In genomic region chr7:101970821-101971461, GRCm38 (mm10) we compare ENCODE assay signal across 8 mouse cellular contexts. TPM values are rescaled to one million over a fixed set of nuclear protein-coding genes. Genes with fewer than 3 reads are reported as not detected.
DNase-seq lines count a peak whose midpoint lies in the region; ATAC-seq lines count a peak whose summit lies in the region.

No protein-coding gene starts in this region.

- peak overlapping the region; percentile 100 for H3K27ac ChIP-seq in intestine, embryonic 16.5 days (ENCODE audit: low read length)
- peak overlapping the region; percentile 99 for H3K27ac ChIP-seq in midbrain, embryonic 10.5 days (replicated peaks)

- intact Hi-C loops in left cerebral cortex, postnatal 36 days (cut with DNase I), result no loop called here

- 2% methylated on average over 19 of the region's 19 CpGs for WGBS in intestine, embryonic 16.5 days
- WGBS in midbrain, embryonic 10.5 days, result 9% methylated on average over 19 of the region's 19 CpGs

- peak overlapping the region; percentile 79 for H3K4me3 ChIP-seq in intestine, embryonic 16.5 days (ENCODE audit: low read length)
- H3K4me3 ChIP-seq in midbrain, embryonic 10.5 days, result peak overlapping the region; percentile 88

- peak overlapping the region; percentile 89 for H3K9ac ChIP-seq in intestine, embryonic 16.5 days (ENCODE audit: low read depth, low read length)

- H3K4me2 ChIP-seq in intestine, embryonic 16.5 days (ENCODE audit: low read depth, low read length), result peak overlapping the region; percentile 83

- no peaks in the 10 kb centered on the region for H3K27me3 ChIP-seq in intestine, embryonic 16.5 days (replicated peaks; ENCODE audit: control insufficient read depth, insufficient read depth, low read length)
- H3K27me3 ChIP-seq in midbrain, embryonic 10.5 days (ENCODE audit: low read depth, poor library complexity, severe bottlenecking), result no peaks in the 10 kb centered on the region

- H3K36me3 ChIP-seq in intestine, embryonic 16.5 days (ENCODE audit: control insufficient read depth, insufficient read depth, low read length), result 0 out of 2 replicates have a peak, but pooled peaks cover 3% of the 10 kb centered on the region
- H3K36me3 ChIP-seq in midbrain, embryonic 10.5 days, result peaks cover 29% of the 10 kb centered on the region

- peaks cover 41% of the 10 kb centered on the region for H3K4me1 ChIP-seq in intestine, embryonic 16.5 days (ENCODE audit: control insufficient read depth, insufficient read depth, low read length)
- peaks cover 42% of the 10 kb centered on the region for H3K4me1 ChIP-seq in midbrain, embryonic 10.5 days

- peak; percentile 54 for ATAC-seq in intestine, embryonic 16.5 days

- DNase-seq in adrenal gland, adult 8-10 months, result peak; percentile 68
- DNase-seq in embryo, embryonic 9.5 days (ENCODE audit: extremely low spot score), result peak; percentile 74
- DNase-seq in gastrocnemius, postnatal 4 days (ENCODE audit: low spot score in 2 of 2), result peak; percentile 56 to 82
- DNase-seq in left cerebral cortex, postnatal 36 days (ENCODE audit: low spot score in 2 of 2), result peak; percentile 76 to 82
- peak; percentile 75 for DNase-seq in midbrain, embryonic 10.5 days (ENCODE audit: low spot score)
- peak; percentile 70 for DNase-seq in right cerebral cortex, postnatal 4 days
- peak; percentile 78 for DNase-seq in yolk sac, embryonic 10.5 days (ENCODE audit: low spot score)

- no peaks in the 10 kb centered on the region for H3K9me3 ChIP-seq in intestine, embryonic 16.5 days (ENCODE audit: control insufficient read depth, low read length)
- no peaks in the 10 kb centered on the region for H3K9me3 ChIP-seq in midbrain, embryonic 10.5 days (replicated peaks)

RNA-seq across cellular contexts. Expression of gene Numa1, which starts 37.0 kb away (rescaled TPM):
- 100 to 1,000 TPM; 191 to 248 (median 221) TPM for total RNA-seq in adrenal gland, adult 8-10 months (2022)
- 100 to 1,000 TPM; 115 to 123 TPM for total RNA-seq in gastrocnemius, postnatal 4 days (2021)
- polyA plus RNA-seq in intestine, embryonic 16.5 days (2015; fragmentation: Nextera tagmentation; extraction: Ambion mirVana), result 39.9 and 41.9 TPM in 2 replicates
- total RNA-seq in left cerebral cortex, postnatal 36 days (2021), result 100 to 1,000 TPM in 1 of 2 experiments, 10 to 100 TPM in 1; 79.2 to 102 TPM
- polyA plus RNA-seq in midbrain, embryonic 10.5 days (2016; fragmentation: Nextera tagmentation; extraction: Ambion mirVana), result 76.9 and 91.8 TPM in 2 replicates

RNA-seq across cellular contexts. Expression of gene Lrrc51, which starts 37.2 kb away (rescaled TPM):
- total RNA-seq in adrenal gland, adult 8-10 months (2022), result 10 to 100 TPM; 11.3 to 19.1 (median 16.7) TPM
- 1 to 10 TPM; 2.8 to 3.1 TPM for total RNA-seq in gastrocnemius, postnatal 4 days (2021)
- 9.7 and 10.1 TPM in 2 replicates for polyA plus RNA-seq in intestine, embryonic 16.5 days (2015; fragmentation: Nextera tagmentation; extraction: Ambion mirVana)
- 1 to 10 TPM; 5.2 to 5.3 TPM for total RNA-seq in left cerebral cortex, postnatal 36 days (2021)
- 10.6 and 12.7 TPM in 2 replicates for polyA plus RNA-seq in midbrain, embryonic 10.5 days (2016; fragmentation: Nextera tagmentation; extraction: Ambion mirVana)

RNA-seq across cellular contexts. Expression of gene Il18bp, which starts 47.5 kb away (rescaled TPM):
- total RNA-seq in adrenal gland, adult 8-10 months (2022), result 10 to 100 TPM in 2 of 4 experiments, 1 to 10 TPM in 2; 8.1 to 12.5 (median 10.1) TPM
- total RNA-seq in gastrocnemius, postnatal 4 days (2021), result 1 to 10 TPM; 5.0 to 6.2 TPM
- 1.9 and 2.1 TPM in 2 replicates for polyA plus RNA-seq in intestine, embryonic 16.5 days (2015; fragmentation: Nextera tagmentation; extraction: Ambion mirVana)
- 10 to 100 TPM in 1 of 2 experiments, 1 to 10 TPM in 1; 3.7 to 10.6 TPM for total RNA-seq in left cerebral cortex, postnatal 36 days (2021)
- polyA plus RNA-seq in midbrain, embryonic 10.5 days (2016; fragmentation: Nextera tagmentation; extraction: Ambion mirVana), result 3.8 and 4.1 TPM in 2 replicates

Comparison
In these comparisons a context has a peak if more than half of its experiments do, and no peak if none do; other contexts are left out.
1. Peak in every context shown above with its lines: DNase-seq, ATAC-seq, H3K4me3 ChIP-seq and H3K27ac ChIP-seq.